Mouse (Mus musculus): ENCODE data around the gene Osbpl3.
A peak's percentile ranks its signal among the peaks of the same experiment; 100 is the strongest.

The Osbpl3 gene

DNA sequence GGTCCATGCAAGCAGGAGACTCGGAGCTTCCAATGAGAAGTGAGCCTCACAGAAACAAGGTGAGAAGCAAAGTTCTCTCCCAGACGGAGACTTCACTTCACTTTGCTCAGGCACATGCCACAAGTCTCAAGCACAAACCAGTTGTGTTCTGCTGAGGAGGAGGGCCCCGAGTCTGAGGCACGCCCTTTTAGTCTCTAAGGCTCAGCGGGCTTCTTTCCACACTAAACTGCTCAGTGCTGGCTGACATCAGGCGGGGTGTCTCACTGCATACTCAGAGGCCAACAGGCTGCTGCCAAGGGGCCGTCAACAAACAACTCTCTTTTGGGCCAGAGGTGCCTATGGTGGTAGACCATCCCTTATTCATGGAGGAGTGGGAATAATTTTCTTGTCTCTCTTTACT is 127.1 kb downstream of the Osbpl3 start:
- DNase-seq, result no peak

GRCm38 (mm10) chr6:50326192-50326591 is 129.8 kb downstream of the Osbpl3 start:
- no peak for DNase-seq

DNA sequence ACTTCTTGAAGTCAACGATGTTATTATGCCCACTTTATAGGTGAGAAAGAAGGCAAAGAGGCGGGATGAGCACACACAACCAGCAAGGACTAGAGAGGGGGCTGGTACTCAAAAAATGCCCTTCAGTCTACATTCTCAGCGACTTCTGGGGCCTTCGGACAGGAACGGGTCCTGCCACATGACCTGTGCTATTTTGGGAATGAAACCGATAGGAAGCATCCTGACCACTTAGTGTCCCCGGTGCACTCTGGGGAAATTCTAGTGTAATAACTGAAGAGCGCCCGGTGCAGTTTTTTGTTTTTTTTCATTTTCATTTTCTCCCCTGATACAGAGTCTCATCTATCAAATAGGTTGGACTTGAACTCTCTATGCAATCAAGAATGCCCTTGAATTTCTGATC is 130.5 kb downstream of the Osbpl3 start:
- DNase-seq, result no peak

GRCm38 (mm10) chr6:50322631-50323030 is 133.4 kb downstream of the Osbpl3 start:
- DNase-seq, result no peak

DNA sequence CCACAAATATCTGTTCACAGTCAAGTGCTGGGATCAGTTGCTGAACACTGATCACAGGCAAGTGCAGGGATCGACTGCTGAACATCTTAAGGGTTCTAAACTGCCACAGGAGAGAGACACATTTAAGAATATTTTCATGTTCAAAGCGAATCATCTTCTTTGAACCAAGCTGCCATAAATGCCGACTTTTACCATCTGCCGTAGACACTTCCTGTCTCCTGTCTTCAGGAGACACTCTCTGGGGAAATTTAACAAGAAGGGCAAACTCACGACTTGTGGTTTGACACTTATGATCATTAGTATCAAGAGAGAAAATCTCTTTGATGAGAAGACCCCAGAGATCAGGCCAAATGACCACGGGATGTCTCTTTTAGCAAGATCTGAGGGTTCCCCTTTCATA is 134.3 kb downstream of the Osbpl3 start:
- DNase-seq, result no peak

- DNase-seq, result no peak
Measured at GRCm38 (mm10) chr6:50318590-50319172, 137.3 kb downstream of the Osbpl3 start.

DNA sequence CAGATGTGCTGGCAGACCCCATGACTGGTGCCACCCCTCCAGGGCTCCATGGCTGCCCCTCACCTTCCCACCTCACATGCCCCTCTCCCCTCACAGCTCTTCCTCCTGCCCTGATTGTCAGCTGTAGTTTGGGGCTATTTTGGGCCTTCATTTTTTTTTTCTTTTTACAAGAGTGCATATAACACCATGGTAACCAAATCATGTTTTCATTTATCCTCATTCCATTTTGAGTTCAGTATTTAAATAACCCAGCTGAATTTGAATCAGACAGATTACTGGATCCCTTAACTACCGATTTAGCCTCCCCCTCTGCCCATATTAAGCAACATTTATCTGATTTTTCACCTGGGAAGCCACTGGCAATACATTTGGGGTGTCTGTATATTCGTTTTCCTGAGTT is 137.9 kb downstream of the Osbpl3 start:
- no peak for DNase-seq

GRCm38 (mm10) chr6:50316795-50317505 is 139.1 kb downstream of the Osbpl3 start:
- DNase-seq, result no peak

DNA sequence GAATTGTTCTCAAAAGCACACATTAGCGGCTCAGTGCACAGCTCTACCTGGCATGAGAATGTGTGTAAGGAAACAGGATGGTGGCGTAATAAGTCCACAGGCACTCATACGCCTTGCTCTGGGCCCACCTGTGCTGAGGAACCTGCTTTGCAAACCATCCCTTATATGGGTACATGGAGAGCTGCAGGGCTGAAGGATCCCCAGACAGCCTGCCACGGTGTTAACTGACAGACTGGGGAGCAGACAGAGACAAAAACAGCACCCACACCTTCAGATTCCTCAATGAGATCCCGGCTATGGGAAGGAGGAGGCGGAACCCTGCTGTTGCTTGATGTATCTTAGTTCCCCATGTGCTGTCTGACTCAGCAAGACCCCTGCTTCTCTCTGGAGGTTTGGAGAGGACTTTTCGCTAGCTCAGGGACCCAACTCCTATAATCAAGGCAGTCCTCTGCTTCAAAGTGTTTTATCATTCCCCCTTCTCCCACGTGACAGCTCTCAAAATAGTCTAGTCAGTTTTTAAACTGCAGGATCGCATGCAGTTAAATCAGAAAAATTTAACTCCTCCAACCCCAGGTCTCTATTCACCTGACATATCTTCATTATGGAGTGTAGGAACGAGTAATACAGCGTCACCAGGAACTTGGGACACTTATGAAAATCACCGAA is 141.5 kb downstream of the Osbpl3 start:
- no peak for DNase-seq

DNA sequence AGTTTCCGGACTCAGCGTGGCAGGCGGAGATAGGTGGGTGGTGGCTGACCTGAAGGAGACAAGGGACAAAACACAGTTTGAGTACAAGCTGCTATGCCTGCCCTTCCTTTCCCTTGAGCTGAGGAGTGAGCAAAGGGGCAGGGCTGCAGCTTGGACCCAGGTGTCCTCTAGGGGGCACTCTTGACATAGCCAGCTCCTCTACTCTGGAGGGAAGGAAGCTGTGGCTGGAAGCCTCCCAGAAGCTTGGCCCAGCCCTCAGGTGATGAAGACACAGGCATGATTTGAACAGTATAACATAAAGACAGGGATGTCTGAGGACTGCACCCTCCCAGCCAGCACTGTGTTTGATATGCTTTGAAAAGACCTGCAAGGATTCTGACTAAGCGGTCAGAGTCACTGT is 143.4 kb downstream of the Osbpl3 start:
- peak; percentile 64 to 76 for DNase-seq

GRCm38 (mm10) chr6:50309019-50309418 is 147.0 kb downstream of the Osbpl3 start:
- DNase-seq, result peak in 1 of 2 experiments; percentile 26

- no peak for DNase-seq
Measured at GRCm38 (mm10) chr6:50306625-50307024, 149.4 kb downstream of the Osbpl3 start.

- peak; percentile 65 to 76 for DNase-seq
Measured at GRCm38 (mm10) chr6:50304949-50305491, 151.0 kb downstream of the Osbpl3 start.

- DNase-seq, result no peak
Measured at GRCm38 (mm10) chr6:50301121-50301520, 154.9 kb downstream of the Osbpl3 start.

DNA sequence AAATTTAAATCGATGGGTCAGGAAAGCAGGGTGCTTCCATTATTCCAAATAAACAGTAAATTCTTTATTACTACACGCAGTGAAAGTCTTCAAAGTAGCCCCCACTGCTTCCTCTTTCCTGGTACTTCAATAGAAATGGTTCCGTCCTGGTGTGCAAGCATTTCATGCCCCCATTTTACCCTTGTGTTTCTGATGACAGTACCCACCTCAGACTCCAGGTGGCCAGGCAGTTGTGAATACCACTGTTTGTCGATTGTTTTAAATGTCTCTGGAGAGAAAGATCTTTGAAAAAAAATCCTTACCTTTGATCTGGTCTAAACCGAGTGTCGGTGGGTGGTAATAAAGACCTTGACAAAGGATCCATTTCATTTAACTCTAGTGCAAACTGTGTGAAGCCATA is 155.4 kb downstream of the Osbpl3 start:
- DNase-seq, result no peak

DNA sequence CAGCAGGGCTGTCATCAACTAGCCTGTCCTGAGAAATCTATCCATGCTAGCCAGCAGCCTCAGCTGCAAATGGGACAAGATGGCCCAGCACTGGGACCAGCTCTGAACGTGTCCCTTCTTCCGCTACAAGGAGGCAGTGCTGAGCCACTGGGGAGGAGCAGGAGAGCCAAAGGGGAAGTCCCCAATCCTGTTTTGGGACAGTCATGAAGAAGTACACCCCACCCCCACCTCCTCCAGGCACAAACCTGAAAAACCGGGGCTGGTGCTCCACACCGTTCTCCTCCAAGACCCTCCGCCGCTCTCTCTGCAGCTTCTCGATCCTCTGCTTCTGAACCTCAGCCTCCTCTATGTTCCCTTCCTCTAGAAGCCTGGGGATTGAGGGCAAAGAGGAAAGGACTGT is 156.9 kb downstream of the Osbpl3 start:
- DNase-seq, result no peak

- DNase-seq, result no peak
Measured at GRCm38 (mm10) chr6:50297671-50298070, 158.3 kb downstream of the Osbpl3 start.

- no peak for DNase-seq
Measured at GRCm38 (mm10) chr6:50295136-50295535, 160.9 kb downstream of the Osbpl3 start.

- peak; percentile 79 to 88 for DNase-seq
Measured at GRCm38 (mm10) chr6:50294128-50294527, 161.9 kb downstream of the Osbpl3 start.

- DNase-seq, result no peak
Measured at GRCm38 (mm10) chr6:50291650-50292049, 164.4 kb downstream of the Osbpl3 start.

- no peak for DNase-seq
Measured at GRCm38 (mm10) chr6:50286881-50287280, 169.1 kb downstream of the Osbpl3 start.

DNA sequence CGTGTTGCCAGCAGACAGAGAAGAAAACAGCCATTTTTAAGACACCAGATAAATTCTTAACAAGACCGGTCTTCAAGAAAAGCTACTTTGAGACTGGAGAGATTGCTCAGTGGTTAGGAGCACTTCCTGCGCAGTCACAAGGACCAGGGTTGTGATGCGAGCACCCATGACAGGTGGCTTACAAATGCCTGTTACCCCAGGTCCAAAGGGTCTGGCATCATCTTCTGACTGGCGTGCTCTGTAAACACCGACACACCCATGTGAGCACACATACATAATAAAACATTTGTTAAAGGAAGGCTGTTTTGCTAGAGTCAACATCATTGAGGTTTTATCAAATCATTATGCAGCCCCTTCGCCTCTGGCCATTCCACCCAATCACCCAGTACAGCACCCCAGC is 176.4 kb downstream of the Osbpl3 start:
- DNase-seq, result no peak

DNA sequence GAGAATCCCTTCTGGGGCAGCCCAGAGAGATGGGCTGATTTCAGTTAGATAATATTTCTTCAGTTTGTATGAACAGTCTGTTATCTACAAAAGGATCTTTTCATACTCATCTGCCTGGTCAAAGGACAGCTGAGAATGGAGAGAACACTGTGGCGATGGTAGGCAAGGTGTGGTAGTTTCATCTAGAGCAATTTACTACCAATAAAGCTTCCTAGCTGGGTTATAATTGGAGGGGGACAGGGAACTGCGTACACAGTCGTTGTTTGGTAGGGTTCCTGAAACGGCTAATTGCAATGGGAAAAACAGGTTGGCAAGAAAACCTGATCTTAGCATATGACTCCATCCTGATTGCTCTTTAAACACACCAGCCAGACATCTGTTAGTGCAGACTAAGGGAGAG is 182.1 kb downstream of the Osbpl3 start:
- no peak for DNase-seq

GRCm38 (mm10) chr6:50273416-50273815 is 182.6 kb downstream of the Osbpl3 start:
- no peak for DNase-seq
